Mouse (Mus musculus) midbrain, embryonic 14.5 days (tissue): Measurements from ENCODE around the gene Hhat. TPM values are rescaled to one million over a fixed set of nuclear protein-coding genes. Genes with fewer than 3 reads are reported as not detected.

Experiments
- ATAC-seq: fragments of 200-750 bp; cut with Nextera tagmentation; 2 replicates; pipeline ENCODE4 v1.8.0; 2017; ENCODE audit warnings: moderate number of reproducible peaks, moderate library complexity; ENCODE audit not compliant: low FRiP score, low TSS enrichment
- DNase-seq: peaks from one replicate; pipeline ENCODE4 v3.0.0-alpha.2; 2015
- H3K27ac ChIP-seq: fragments of 300-500 bp; sonication (generic); replicated peaks from 2 replicates; pipeline ENCODE4 v1.5.1; 2014; ENCODE audit warnings: mild to moderate bottlenecking, low read depth, low read length, moderate library complexity
- H3K27me3 ChIP-seq: fragments of 300-500 bp; sonication (generic); 2 replicates; pipeline ENCODE4 v1.6.1; 2014; ENCODE audit warnings: low read length, control low read depth, mixed read lengths; ENCODE audit not compliant: control insufficient read depth, insufficient read depth
- H3K36me3 ChIP-seq: fragments of 300-500 bp; sonication (generic); 2 replicates; pipeline ENCODE4 v1.6.1; 2014; ENCODE audit warnings: low read length, control low read depth; ENCODE audit not compliant: control insufficient read depth, insufficient read depth
- H3K4me1 ChIP-seq: fragments of 300-500 bp; sonication (generic); 2 replicates; pipeline ENCODE4 v1.6.1; 2014; ENCODE audit warnings: mild to moderate bottlenecking, antibody characterized with exemption, low read length, control low read depth; ENCODE audit not compliant: control insufficient read depth, insufficient read depth
- H3K4me2 ChIP-seq: fragments of 300-500 bp; sonication (generic); 2 replicates; pipeline ENCODE4 v1.6.1; 2014; ENCODE audit warnings: mild to moderate bottlenecking, low read length, moderate library complexity
- H3K4me3 ChIP-seq: fragments of 300-500 bp; sonication (generic); replicated peaks from 2 replicates; pipeline ENCODE4 v1.5.1; 2014; ENCODE audit warnings: low read depth, low read length
- H3K9ac ChIP-seq: fragments of 300-500 bp; sonication (generic); replicated peaks from 2 replicates; pipeline ENCODE4 v1.6.1; 2014; ENCODE audit warnings: mild to moderate bottlenecking, low read length, moderate library complexity
- H3K9me3 ChIP-seq: fragments of 300-500 bp; sonication (generic); 2 replicates; pipeline ENCODE4 v1.6.1; 2016; ENCODE audit warnings: low read length, control low read depth, mixed read lengths; ENCODE audit not compliant: control insufficient read depth
- WGBS: fragments of 180-500 bp; shearing (Covaris S2); extraction: QIAGEN DNeasy Blood & Tissue Kit; methylation state at CpG from one replicate; pipeline ENCODE4 v1.1.7; 2014; 5-methylcytosine and 5-hydroxymethylcytosine counted together
- polyA plus RNA-seq: library from polyadenylated mRNA; unstranded; fragments of >200 nt; fragmentation: Nextera tagmentation; extraction: Ambion mirVana; gene quantifications from 2 replicates; pipeline ENCODE4 v1.2.1, GENCODE M21; 2014

The Hhat gene
- polyA plus RNA-seq, 1 experiment from 2014 or later = 4.5 TPM

DNA sequence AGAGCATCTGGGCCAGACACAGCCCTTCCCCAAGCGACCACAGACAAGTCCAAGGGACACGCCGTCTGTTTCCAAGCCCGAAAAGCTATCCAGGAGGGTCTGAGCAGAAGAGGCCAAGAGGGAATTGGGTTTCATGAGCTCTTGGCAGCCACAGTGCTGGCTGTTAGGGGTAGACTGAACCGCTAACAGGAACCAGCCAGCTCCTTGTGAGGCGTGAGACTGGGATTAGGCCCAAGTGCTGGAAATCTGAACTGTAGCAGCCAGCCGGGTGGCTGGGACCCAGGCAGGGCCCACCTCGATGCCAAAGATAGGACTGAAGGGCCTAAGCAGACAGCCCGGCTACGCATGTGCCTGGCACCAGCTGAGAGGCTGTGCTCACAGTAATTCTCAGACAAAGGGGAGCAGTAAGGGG, 18.1 kb upstream of the Hhat start:
- Histone ChIP-seq H3K36me3 (no peaks in the 10 kb centered on the region), H3K9ac (no peak overlapping the region), H3K4me2 (no peak overlapping the region), H3K9me3 (no peaks in the 10 kb centered on the region), H3K27ac (no peak overlapping the region), H3K4me1 (peaks cover 17% of the 10 kb centered on the region), H3K27me3 (no peaks in the 10 kb centered on the region), H3K4me3 (no peak overlapping the region)
- WGBS = 78% methylated on average over 10 of the region's 10 CpGs
- ATAC-seq (no peak), DNase-seq (no peak)

- Histone ChIP-seq H3K4me1 (peaks cover 10% of the 10 kb centered on the region), H3K4me2 (no peak overlapping the region), H3K27me3 (no peaks in the 10 kb centered on the region), H3K9me3 (no peaks in the 10 kb centered on the region), H3K9ac (no peak overlapping the region), H3K27ac (no peak overlapping the region), H3K36me3 (no peaks in the 10 kb centered on the region), H3K4me3 (no peak overlapping the region)
- DNase-seq (no peak), ATAC-seq (no peak)
- 79% methylated on average over 1 of the region's 1 CpGs for whole genome bisulfite sequencing
Observed at GRCm38 (mm10) chr1:192786194-192786593, 15.2 kb upstream of the Hhat start.

DNA sequence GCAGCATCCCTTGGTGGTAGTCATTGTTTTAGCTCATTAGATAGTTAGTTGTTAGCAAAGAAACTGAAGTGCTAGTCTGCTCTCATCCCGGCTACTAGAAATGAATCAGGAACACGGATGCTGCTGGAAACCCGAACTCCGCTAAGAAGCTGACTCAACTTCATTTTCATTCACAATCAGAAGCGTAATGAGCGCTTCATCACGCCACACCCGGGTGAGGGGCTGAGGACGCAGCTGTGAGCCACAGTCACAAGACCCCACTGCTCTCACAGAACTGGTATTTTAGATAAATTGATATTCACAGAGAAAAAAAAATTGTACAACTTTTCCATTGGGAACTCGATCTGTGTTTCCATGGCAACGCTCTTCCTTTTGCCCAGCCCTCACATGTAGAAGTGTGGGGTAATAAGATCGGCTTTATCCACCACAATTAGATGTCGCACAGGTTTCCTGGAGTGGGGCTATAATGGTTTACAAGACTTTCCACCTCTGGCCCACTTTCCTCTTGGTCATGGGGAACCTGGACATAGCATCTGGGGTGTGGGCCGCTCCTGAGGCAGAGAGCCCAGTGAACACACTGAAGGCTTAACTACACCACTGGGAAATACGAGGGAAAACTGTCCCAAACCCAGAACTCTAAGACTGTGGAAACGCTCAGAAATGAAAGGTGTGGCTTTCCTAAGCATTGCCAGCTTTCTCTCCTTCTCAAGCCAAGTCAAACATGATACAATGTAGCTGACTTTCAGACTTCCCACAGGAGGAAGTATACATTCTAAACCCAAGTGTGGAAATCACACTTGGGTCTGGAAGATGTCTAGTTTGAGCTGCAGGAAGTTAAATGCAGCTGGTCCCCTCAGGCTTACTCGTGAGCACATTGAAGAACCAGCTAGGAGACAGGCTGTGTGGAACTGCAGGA, 14.3 kb upstream of the Hhat start:
- Histone ChIP-seq H3K9me3 (no peaks in the 10 kb centered on the region), H3K27ac (peak overlapping the region; percentile 34; the same call in 1 of the 2 replicates), H3K4me2 (peak overlapping the region; percentile 28), H3K4me1 (peaks cover 10% of the 10 kb centered on the region), H3K36me3 (no peaks in the 10 kb centered on the region), H3K4me3 (no peak overlapping the region), H3K9ac (no peak overlapping the region), H3K27me3 (no peaks in the 10 kb centered on the region)
- WGBS = 46% methylated on average over 17 of the region's 17 CpGs
- ATAC-seq (no peak; the same call in 1 of the 2 replicates), DNase-seq (peak; percentile 75)

GRCm38 (mm10) chr1:192784374-192784773, 13.4 kb upstream of the Hhat start:
- H3K4me3 ChIP-seq = no peak overlapping the region
- no peaks in the 10 kb centered on the region for H3K9me3 ChIP-seq
- WGBS = 33% methylated on average over 4 of the region's 4 CpGs
- DNase-seq (peak; percentile 87), ATAC-seq (peak; percentile 75)
- H3K36me3 ChIP-seq = no peaks in the 10 kb centered on the region
- H3K9ac ChIP-seq = no peak overlapping the region
- H3K4me2 ChIP-seq = no peak overlapping the region
- no peaks in the 10 kb centered on the region for H3K27me3 ChIP-seq
- H3K4me1 ChIP-seq = peaks cover 10% of the 10 kb centered on the region
- H3K27ac ChIP-seq = no peak overlapping the region

- no peaks in the 10 kb centered on the region for H3K36me3 ChIP-seq
- no peak for ATAC-seq
Observed at GRCm38 (mm10) chr1:192781256-192781655, 10.2 kb upstream of the Hhat start.

GRCm38 (mm10) chr1:192778869-192779514, 8.0 kb upstream of the Hhat start:
- no peak for DNase-seq
- H3K4me3 ChIP-seq = no peak overlapping the region
- 57% methylated on average over 6 of the region's 6 CpGs for WGBS

More at GRCm38 (mm10) chr1:192781256-192781655, 10.2 kb upstream of the Hhat start:
- DNase-seq = no peak
- no peak overlapping the region for H3K9ac ChIP-seq
- H3K27ac ChIP-seq = no peak overlapping the region
- no peaks in the 10 kb centered on the region for H3K27me3 ChIP-seq
- no peak overlapping the region for H3K4me3 ChIP-seq
- peaks cover 10% of the 10 kb centered on the region for H3K4me1 ChIP-seq
- no peak overlapping the region for H3K4me2 ChIP-seq
- H3K9me3 ChIP-seq = no peaks in the 10 kb centered on the region

GRCm38 (mm10) chr1:192778206-192778605, 7.2 kb upstream of the Hhat start:
- no peak overlapping the region for H3K9ac ChIP-seq
- H3K4me1 ChIP-seq = no peaks in the 10 kb centered on the region
- no peak for ATAC-seq
- H3K4me2 ChIP-seq = no peak overlapping the region
- 97% methylated on average over 4 of the region's 4 CpGs for WGBS
- no peaks in the 10 kb centered on the region for H3K9me3 ChIP-seq
- H3K36me3 ChIP-seq = no peaks in the 10 kb centered on the region
- H3K27me3 ChIP-seq = no peaks in the 10 kb centered on the region
- no peak overlapping the region for H3K4me3 ChIP-seq
- no peak for DNase-seq
- no peak overlapping the region for H3K27ac ChIP-seq

More at GRCm38 (mm10) chr1:192778869-192779514, 8.0 kb upstream of the Hhat start:
- H3K9me3 ChIP-seq = no peaks in the 10 kb centered on the region
- no peak for ATAC-seq
- no peaks in the 10 kb centered on the region for H3K4me1 ChIP-seq
- no peak overlapping the region for H3K9ac ChIP-seq
- H3K27ac ChIP-seq = no peak overlapping the region
- no peaks in the 10 kb centered on the region for H3K36me3 ChIP-seq
- no peak overlapping the region for H3K4me2 ChIP-seq
- no peaks in the 10 kb centered on the region for H3K27me3 ChIP-seq

GRCm38 (mm10) chr1:192770130-192770494, 911 bp downstream of the Hhat start:
- Histone ChIP-seq H3K36me3 (no peaks in the 10 kb centered on the region), H3K4me3 (peak overlapping the region; percentile 68), H3K9me3 (no peaks in the 10 kb centered on the region), H3K9ac (peak overlapping the region; percentile 94), H3K27me3 (no peaks in the 10 kb centered on the region), H3K4me2 (peak overlapping the region; percentile 95), H3K27ac (peak overlapping the region; percentile 93), H3K4me1 (peaks cover 10% of the 10 kb centered on the region)
- WGBS = 7% methylated on average over 10 of the region's 10 CpGs
- DNase-seq = peak; percentile 80
- ATAC-seq = peak; percentile 83
